Mouse (Mus musculus) embryonic stem cell, embryonic (primary cell): ENCODE data around the gene Kif3a.

Experiments
- CTCF ChIA-PET, 4 experiments: fragments of 300-600 bp in 2 of 4; fragments of 350-600 bp in 2 of 4; sonication (Branson Sonifier 250); formaldehyde crosslinking; loops; one replicate each; lab custom pipeline; 2022; ENCODE audit warnings: inconsistent platforms in 2 of 4; lab: Charles Lee
- POLR2A ChIA-PET, 4 experiments: fragments of 300-600 bp in 2 of 4; fragments of 350-600 bp in 2 of 4; sonication (Branson Sonifier 250); formaldehyde crosslinking; loops; one replicate each; lab custom pipeline; 2022; ENCODE audit warnings: antibody characterized with exemption in 4 of 4, inconsistent platforms in 1 of 4; lab: Charles Lee

Kif3a gene

GRCm38 (mm10) chr11:53651441-53651840 lies 84.3 kb downstream of the Kif3a start:
- CTCF ChIA-PET = interaction anchor here in 1 of 4 experiments (0.6 to 1.2 kb wide), 3 partner anchors 24 to 181 kb away, joined by 3 to 4 read pairs (median 3); partner anchors contain the start of gene Gm9837

More at GRCm38 (mm10) chr11:53651441-53651840, 84.3 kb downstream of the Kif3a start:
- POLR2A ChIA-PET = interaction anchor here in 1 of 4 experiments (1.6 kb wide), 1 partner anchor 18 kb away, joined by 4 read pairs; no protein-coding TSS in a partner anchor
